Mouse (Mus musculus): Measurements from ENCODE around the gene Fzd7. TPM values are rescaled to one million over a fixed set of nuclear protein-coding genes. Genes with fewer than 3 reads are reported as not detected.
A peak's percentile ranks its signal among the peaks of the same experiment; 100 is the strongest.

The Fzd7 gene
- polyA plus RNA-seq, 1 experiment from 2014 or later, result 6.2 TPM

GRCm38 (mm10) chr1:59472368-59473180 is 9.7 kb upstream of the Fzd7 start:
- H3K9ac ChIP-seq, result no peak overlapping the region
- peaks cover 48% of the 10 kb centered on the region for H3K27me3 ChIP-seq (replicated peaks)
- no peak overlapping the region for H3K27ac ChIP-seq (ENCODE audit: poor library complexity, severe bottlenecking)
- no peak overlapping the region for H3K4me3 ChIP-seq
- no peak for ATAC-seq (ENCODE audit: insufficient number of reproducible peaks, low FRiP score)
- peaks cover 14% of the 10 kb centered on the region for H3K4me1 ChIP-seq (replicated peaks)
- 9% methylated on average over 9 of the region's 11 CpGs for WGBS
- H3K9me3 ChIP-seq (replicated peaks), result no peaks in the 10 kb centered on the region
- no peaks in the 10 kb centered on the region for H3K36me3 ChIP-seq
- H3K4me2 ChIP-seq, result peak overlapping the region; percentile 14

GRCm38 (mm10) chr1:59473181-59473555 is 9.1 kb upstream of the Fzd7 start:
- 15% methylated on average over 4 of the region's 4 CpGs for WGBS
- Histone ChIP-seq H3K9ac (no peak overlapping the region), H3K36me3 (no peaks in the 10 kb centered on the region), H3K4me1 (replicated peaks) (peaks cover 14% of the 10 kb centered on the region), H3K9me3 (replicated peaks) (no peaks in the 10 kb centered on the region), H3K4me3 (no peak overlapping the region), H3K27me3 (replicated peaks) (peaks cover 54% of the 10 kb centered on the region), H3K27ac (ENCODE audit: poor library complexity, severe bottlenecking) (no peak overlapping the region), H3K4me2 (peak overlapping the region; percentile 14)
- no peak for ATAC-seq (ENCODE audit: insufficient number of reproducible peaks, low FRiP score)

GRCm38 (mm10) chr1:59475618-59476017 is 6.6 kb upstream of the Fzd7 start:
- no peak overlapping the region for H3K4me3 ChIP-seq
- WGBS, result 21% methylated on average over 2 of the region's 2 CpGs
- H3K9me3 ChIP-seq (replicated peaks), result no peaks in the 10 kb centered on the region
- no peak overlapping the region for H3K27ac ChIP-seq (ENCODE audit: poor library complexity, severe bottlenecking)
- peaks cover 54% of the 10 kb centered on the region for H3K27me3 ChIP-seq (replicated peaks)
- no peak overlapping the region for H3K4me2 ChIP-seq
- no peak overlapping the region for H3K9ac ChIP-seq
- peaks cover 14% of the 10 kb centered on the region for H3K4me1 ChIP-seq (replicated peaks)
- no peak for ATAC-seq (ENCODE audit: insufficient number of reproducible peaks, low FRiP score)
- no peaks in the 10 kb centered on the region for H3K36me3 ChIP-seq

- Histone ChIP-seq H3K4me3 (no peak overlapping the region), H3K9me3 (replicated peaks) (no peaks in the 10 kb centered on the region), H3K36me3 (no peaks in the 10 kb centered on the region), H3K4me1 (replicated peaks) (peaks cover 10% of the 10 kb centered on the region), H3K27me3 (replicated peaks) (peaks cover 46% of the 10 kb centered on the region), H3K27ac (ENCODE audit: poor library complexity, severe bottlenecking) (no peak overlapping the region), H3K9ac (no peak overlapping the region), H3K4me2 (no peak overlapping the region)
- ATAC-seq (ENCODE audit: insufficient number of reproducible peaks, low FRiP score), result no peak
- WGBS, result 65% methylated on average over 3 of the region's 3 CpGs
Observed at GRCm38 (mm10) chr1:59478911-59479310, 3.3 kb upstream of the Fzd7 start.

GRCm38 (mm10) chr1:59480821-59481455 is 1.3 kb upstream of the Fzd7 start:
- WGBS, result 4% methylated on average over 23 of the region's 23 CpGs
- ATAC-seq (ENCODE audit: insufficient number of reproducible peaks, low FRiP score), result no peak
- H3K9ac ChIP-seq, result peak overlapping the region; percentile 67
- peak overlapping the region; percentile 90 for H3K4me2 ChIP-seq
- peaks cover 42% of the 10 kb centered on the region for H3K27me3 ChIP-seq (replicated peaks)
- no peaks in the 10 kb centered on the region for H3K9me3 ChIP-seq (replicated peaks)
- H3K36me3 ChIP-seq, result no peaks in the 10 kb centered on the region
- H3K4me3 ChIP-seq, result peak overlapping the region; percentile 61
- H3K4me1 ChIP-seq (replicated peaks), result peaks cover 23% of the 10 kb centered on the region
- H3K27ac ChIP-seq (ENCODE audit: poor library complexity, severe bottlenecking), result peak overlapping the region; percentile 88

- H3K27me3 ChIP-seq (replicated peaks), result peaks cover 37% of the 10 kb centered on the region
- H3K9me3 ChIP-seq (replicated peaks), result no peaks in the 10 kb centered on the region
- H3K27ac ChIP-seq (ENCODE audit: poor library complexity, severe bottlenecking), result peak overlapping the region; percentile 88
- peaks cover 23% of the 10 kb centered on the region for H3K4me1 ChIP-seq (replicated peaks)
- H3K36me3 ChIP-seq, result no peaks in the 10 kb centered on the region
- H3K4me3 ChIP-seq, result peak overlapping the region; percentile 61
- peak overlapping the region; percentile 84 for H3K9ac ChIP-seq
- H3K4me2 ChIP-seq, result peak overlapping the region; percentile 90
- under 1% methylated on average over 57 of the region's 57 CpGs for WGBS
- ATAC-seq (ENCODE audit: insufficient number of reproducible peaks, low FRiP score), result peak; percentile 93
Observed at GRCm38 (mm10) chr1:59481456-59482291, 550 bp upstream of the Fzd7 start.

- Histone ChIP-seq H3K36me3 (no peaks in the 10 kb centered on the region), H3K4me1 (replicated peaks) (peaks cover 33% of the 10 kb centered on the region), H3K27ac (ENCODE audit: poor library complexity, severe bottlenecking) (peak overlapping the region; percentile 85), H3K4me3 (peak overlapping the region; percentile 61), H3K9ac (peak overlapping the region; percentile 84), H3K27me3 (replicated peaks) (peaks cover 26% of the 10 kb centered on the region), H3K4me2 (peak overlapping the region; percentile 90), H3K9me3 (replicated peaks) (no peaks in the 10 kb centered on the region)
- WGBS, result under 1% methylated on average over 88 of the region's 88 CpGs
- 0 out of 2 replicates have a peak, but pooled peaks have one; percentile 15 for ATAC-seq (ENCODE audit: insufficient number of reproducible peaks, low FRiP score)
Observed at GRCm38 (mm10) chr1:59482696-59483520, 684 bp downstream of the Fzd7 start.

- H3K27ac ChIP-seq (ENCODE audit: poor library complexity, severe bottlenecking), result no peak overlapping the region
- peak overlapping the region; percentile 61 for H3K4me3 ChIP-seq
- H3K9me3 ChIP-seq (replicated peaks), result no peaks in the 10 kb centered on the region
- H3K36me3 ChIP-seq, result no peaks in the 10 kb centered on the region
- WGBS, result 3% methylated on average over 46 of the region's 46 CpGs
- H3K4me1 ChIP-seq (replicated peaks), result peaks cover 40% of the 10 kb centered on the region
- peak overlapping the region; percentile 84 for H3K9ac ChIP-seq
- peak overlapping the region; percentile 90 for H3K4me2 ChIP-seq
- peaks cover 23% of the 10 kb centered on the region for H3K27me3 ChIP-seq (replicated peaks)
- ATAC-seq (ENCODE audit: insufficient number of reproducible peaks, low FRiP score), result peak; percentile 15; the same call in 1 of the 2 replicates
Observed at GRCm38 (mm10) chr1:59483521-59484245, 1.5 kb downstream of the Fzd7 start.

- 11% methylated on average over 21 of the region's 21 CpGs for WGBS
- Histone ChIP-seq H3K27me3 (replicated peaks) (peaks cover 23% of the 10 kb centered on the region), H3K9me3 (replicated peaks) (no peaks in the 10 kb centered on the region), H3K4me2 (peak overlapping the region; percentile 90), H3K36me3 (no peaks in the 10 kb centered on the region), H3K4me3 (peak overlapping the region; percentile 61), H3K9ac (peak overlapping the region; percentile 57), H3K27ac (ENCODE audit: poor library complexity, severe bottlenecking) (no peak overlapping the region), H3K4me1 (replicated peaks) (peaks cover 44% of the 10 kb centered on the region)
- no peak for ATAC-seq (ENCODE audit: insufficient number of reproducible peaks, low FRiP score)
Observed at GRCm38 (mm10) chr1:59484314-59484713, 2.1 kb downstream of the Fzd7 start.
